Mouse (Mus musculus) leukemia stem cell, adult 10-12 weeks (primary cell): ENCODE results near the gene C030005K15Rik. TPM values are rescaled to one million over a fixed set of nuclear protein-coding genes. Genes with fewer than 3 reads are reported as not detected.

Experiments used
- polyA plus RNA-seq: library from polyadenylated mRNA; stranded (reverse); fragments of >175 nt; gene quantifications from 2 replicates; pipeline ENCODE4 v1.2.3, GENCODE M21; 2012; ENCODE audit warnings: low replicate concordance

The C030005K15Rik gene
- not detected in 2 replicates for polyA plus RNA-seq

DNA sequence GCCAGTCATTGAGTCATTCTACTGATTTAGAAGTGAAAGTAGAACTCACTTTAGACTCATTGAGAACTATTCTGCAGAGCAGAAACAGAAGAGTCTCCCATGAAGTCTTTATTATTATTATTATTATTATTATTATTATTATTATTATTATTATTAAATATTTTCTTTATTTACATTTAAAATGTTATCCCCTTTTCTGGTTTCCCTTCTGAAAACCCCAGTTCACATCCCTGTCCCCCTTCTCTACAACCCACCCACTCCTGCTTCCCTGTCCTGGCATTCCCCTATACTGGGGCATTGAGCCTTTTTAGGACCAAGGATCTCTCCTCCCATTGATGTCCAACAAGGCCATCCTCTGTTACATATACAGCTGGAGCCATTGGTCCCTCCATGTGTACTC, at the start of gene C030005K15Rik:
Gene C030005K15Rik (minus strand): TSS at position 101 of the 400 bp plus-strand sequence.

DNA sequence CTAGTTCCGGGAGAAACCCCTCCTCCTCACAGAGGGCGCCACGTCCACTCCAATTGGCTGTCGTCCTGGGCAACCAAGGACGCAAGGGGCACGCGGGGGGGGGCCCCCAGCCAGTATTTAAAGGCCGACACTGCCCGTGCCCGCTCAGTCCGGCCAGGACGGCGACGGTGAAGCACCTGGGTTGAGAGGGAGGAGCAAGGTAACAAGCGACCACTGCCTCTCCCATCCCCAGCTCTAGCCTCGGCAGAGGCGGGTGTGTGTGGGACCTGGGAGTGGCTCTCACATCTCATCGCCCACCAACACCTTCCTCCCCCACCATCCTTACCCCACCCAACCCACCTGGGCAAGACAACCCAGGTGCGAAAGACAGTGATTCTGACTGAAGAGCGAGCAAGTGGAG, 33.6 kb downstream of the C030005K15Rik start, which contains the start of gene Ccer1:
Gene Ccer1 (plus strand): TSS at position 147 of the 400 bp plus-strand sequence.

Other genes with a start within 250 kb of the C030005K15Rik start
- gene Dcn, start 247.1 kb downstream of the C030005K15Rik start, polyA plus RNA-seq, result not detected in 2 replicates
- gene Lum, start 161.6 kb downstream of the C030005K15Rik start, polyA plus RNA-seq, result not detected in 2 replicates
- gene Kera, start 119.9 kb downstream of the C030005K15Rik start, polyA plus RNA-seq, result not detected in 2 replicates
- not detected in 2 replicates for gene Epyc, start 82.7 kb downstream of the C030005K15Rik start, polyA plus RNA-seq
- not detected in 2 replicates for gene Ccer1, start 33.7 kb downstream of the C030005K15Rik start, polyA plus RNA-seq